Mouse (Mus musculus): ENCODE measurements around the gene Srgap2. TPM values are rescaled to one million over a fixed set of nuclear protein-coding genes. Genes with fewer than 3 reads are reported as not detected.
"Not testable (repeated sequence)": the region's sequence is repeated elsewhere in the genome, so short reads cannot be mapped to it uniquely, and the experiment has no call there.

The Srgap2 gene
- total RNA-seq (2021), result 10 to 100 TPM; 40.3 to 42.2 TPM
- long read RNA-seq, experiment 1, partial matches to known transcripts, result 2 of 7 reads
- long read RNA-seq, experiment 1, other reads (novel, unspliced or antisense), result 4 of 7 reads
- long read RNA-seq, experiment 2, partial matches to known transcripts, result 4 of 9 reads
- long read RNA-seq, experiment 2, other reads (novel, unspliced or antisense), result 4 of 9 reads

DNA sequence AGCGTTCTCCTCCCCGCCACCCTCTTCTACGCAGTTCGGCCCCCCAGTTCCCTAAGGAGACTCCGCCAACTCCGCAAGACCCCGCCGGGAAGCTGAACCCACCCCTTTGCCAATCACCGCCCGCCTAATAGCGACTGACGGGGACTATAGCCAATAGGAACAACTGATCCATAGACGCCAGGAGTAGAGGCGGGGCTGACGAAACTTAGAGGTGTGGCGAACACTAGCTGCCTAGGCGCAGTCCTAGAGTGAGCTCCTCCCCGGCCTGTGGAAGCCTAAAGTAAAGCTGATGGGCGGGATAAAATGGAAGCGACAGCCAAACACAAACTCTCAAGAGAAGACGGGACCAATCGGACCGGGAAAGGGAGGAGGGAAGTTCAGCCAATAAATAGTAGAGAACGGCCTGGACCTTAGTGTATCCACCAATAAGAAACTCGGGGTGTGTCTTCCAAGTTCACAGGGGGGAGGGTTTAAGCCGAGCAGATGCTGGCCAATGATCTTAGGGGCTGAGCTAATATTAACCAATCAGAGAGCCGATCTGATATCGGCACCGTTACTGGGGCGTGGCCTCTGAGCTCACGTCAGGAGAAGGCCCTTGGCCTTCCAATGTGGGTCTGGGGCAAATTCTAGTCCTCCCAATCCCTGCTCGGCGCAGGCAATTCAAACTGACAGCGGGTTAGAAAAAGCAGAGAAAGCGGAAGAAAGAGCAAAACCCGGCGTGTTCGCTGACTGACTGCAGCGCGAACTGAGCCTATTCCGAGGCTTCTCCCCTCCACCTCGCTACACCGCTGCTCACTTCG, at the start of gene Srgap2, which contains the start of gene Fam72a:
Gene Srgap2, minus strand, starts transcription at position 72 of the 800 bp plus-strand sequence.
Gene Fam72a, plus strand, starts transcription at position 623 of the 800 bp plus-strand sequence.
- DNase-seq (ENCODE audit: low spot score in 2 of 2), result peak; percentile 83 to 91

DNA sequence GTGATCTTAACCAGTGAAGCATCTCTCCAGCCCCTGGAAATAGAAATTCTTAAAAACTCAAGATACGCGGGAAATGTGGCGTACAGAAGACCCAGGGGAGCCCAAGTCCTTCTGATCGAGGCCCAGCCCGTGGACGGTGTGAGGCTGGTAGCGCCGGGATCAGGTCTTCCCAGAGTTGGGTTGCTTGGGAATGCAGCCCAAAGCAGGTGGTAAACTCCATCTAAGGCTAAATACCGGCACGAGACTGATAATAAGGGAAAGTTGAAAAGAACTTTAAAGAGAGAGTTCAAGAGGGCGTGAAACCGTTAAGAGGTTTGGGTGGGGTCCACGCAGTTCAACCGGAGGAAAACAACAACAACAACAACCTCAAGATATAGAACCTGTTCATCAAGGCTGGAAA, 46.6 kb upstream of the Srgap2 start:
- no peak for DNase-seq (ENCODE audit: low spot score in 2 of 2)

DNA sequence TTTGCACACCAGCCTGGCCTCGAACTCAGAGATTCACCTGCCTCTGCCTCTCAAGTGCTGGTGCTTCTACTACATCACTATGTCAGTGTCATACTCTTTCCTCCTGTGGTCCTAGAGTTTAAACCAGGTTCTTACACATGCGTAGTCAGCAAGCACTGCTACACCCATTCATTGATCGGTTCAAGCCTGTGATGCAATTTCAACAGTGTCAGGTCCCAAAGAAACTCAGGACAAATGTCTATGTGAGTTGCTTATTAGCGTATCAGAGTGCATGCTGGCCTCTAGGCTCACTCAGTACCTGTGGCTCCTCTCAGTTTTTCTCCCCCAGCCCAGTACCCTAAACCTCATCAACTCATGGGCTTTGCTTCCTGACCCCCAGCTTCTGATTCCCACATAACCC, 43.2 kb upstream of the Srgap2 start:
- DNase-seq (ENCODE audit: low spot score in 2 of 2), result no peak

GRCm38 (mm10) chr1:131569721-131570120, 42.6 kb upstream of the Srgap2 start:
- DNase-seq (ENCODE audit: low spot score in 2 of 2), result no peak

GRCm38 (mm10) chr1:131566056-131566455, 38.9 kb upstream of the Srgap2 start:
- not testable (repeated sequence) for DNase-seq (ENCODE audit: low spot score in 2 of 2)

- no peak for DNase-seq (ENCODE audit: low spot score in 2 of 2)
These were observed 34.9 kb upstream of the Srgap2 start for GRCm38 (mm10) chr1:131562081-131562480.

- no peak for DNase-seq (ENCODE audit: low spot score in 2 of 2)
These were observed 33.3 kb upstream of the Srgap2 start for GRCm38 (mm10) chr1:131560500-131560899.

DNA sequence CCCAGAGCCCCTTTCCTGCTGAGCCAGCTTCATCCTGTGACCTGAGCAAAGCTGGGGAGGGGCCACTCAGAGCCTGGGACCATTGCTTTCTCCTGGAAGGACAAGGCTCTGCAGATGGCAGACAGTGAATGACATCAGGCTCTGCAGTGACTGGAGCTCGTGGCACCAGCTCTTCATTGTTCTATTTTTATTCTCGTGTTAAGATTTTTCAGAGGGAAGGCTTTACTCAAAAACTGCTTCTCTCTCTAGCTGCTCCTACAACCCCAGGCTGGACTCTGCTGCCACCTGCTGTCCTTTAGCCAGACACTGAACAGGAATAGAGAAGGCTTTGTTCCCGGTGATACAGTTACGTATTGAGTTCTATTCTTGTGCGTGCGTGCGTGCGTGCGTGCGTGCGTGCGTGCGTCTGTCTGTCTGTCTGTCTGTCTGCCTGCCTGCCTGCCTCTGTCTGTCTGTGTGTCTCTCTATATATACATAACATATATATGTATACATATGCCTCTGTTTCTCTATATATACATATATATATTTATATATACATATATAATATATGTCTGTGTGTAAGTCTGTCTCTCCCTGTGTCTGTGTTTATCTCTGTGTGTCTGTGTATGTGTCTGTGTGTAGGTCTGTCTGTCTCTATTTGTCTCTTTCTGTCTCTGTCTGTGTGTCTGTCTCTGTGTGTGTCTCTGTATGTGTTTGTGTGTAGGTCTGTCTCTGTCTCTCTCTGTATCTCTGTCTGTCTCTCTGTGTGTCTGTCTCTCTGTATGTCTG, 28.1 kb upstream of the Srgap2 start:
- DNase-seq (ENCODE audit: low spot score in 2 of 2), result peak; percentile 33 to 61

- no peak for DNase-seq (ENCODE audit: low spot score in 2 of 2)
These were observed 26.3 kb upstream of the Srgap2 start for GRCm38 (mm10) chr1:131553428-131553827.

DNA sequence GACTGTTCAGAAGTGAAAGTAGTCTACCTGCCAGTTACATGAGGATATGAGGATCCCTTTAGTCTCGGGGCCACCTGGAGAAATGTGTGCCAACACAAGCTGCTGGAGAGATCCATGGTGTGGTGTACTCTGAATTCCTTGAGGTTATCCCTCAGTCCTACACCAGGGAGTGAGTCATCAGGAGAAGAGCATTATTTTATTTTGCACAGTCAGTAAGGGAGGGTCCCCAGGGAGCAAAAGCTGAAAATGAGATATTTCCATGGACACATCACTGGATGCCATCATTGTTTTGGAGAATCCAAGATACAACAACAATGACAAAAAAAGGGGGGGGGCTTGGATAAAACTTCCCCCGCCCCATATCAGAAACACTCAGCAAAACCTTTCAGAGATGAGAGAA, 24.8 kb upstream of the Srgap2 start:
- no peak for DNase-seq (ENCODE audit: low spot score in 2 of 2)

- DNase-seq (ENCODE audit: low spot score in 2 of 2), result no peak
These were observed 21.6 kb upstream of the Srgap2 start for GRCm38 (mm10) chr1:131548494-131549365.

- no peak for DNase-seq (ENCODE audit: low spot score in 2 of 2)
These were observed 19.9 kb upstream of the Srgap2 start for GRCm38 (mm10) chr1:131546798-131547690.

GRCm38 (mm10) chr1:131543886-131544565, 16.9 kb upstream of the Srgap2 start:
- no peak for DNase-seq (ENCODE audit: low spot score in 2 of 2)

GRCm38 (mm10) chr1:131541903-131542302, 14.8 kb upstream of the Srgap2 start:
- DNase-seq (ENCODE audit: low spot score in 2 of 2), result no peak

GRCm38 (mm10) chr1:131541431-131541830, 14.3 kb upstream of the Srgap2 start:
- no peak for DNase-seq (ENCODE audit: low spot score in 2 of 2)

- no peak for DNase-seq (ENCODE audit: low spot score in 2 of 2)
These were observed 13.6 kb upstream of the Srgap2 start for GRCm38 (mm10) chr1:131540795-131541194.

DNA sequence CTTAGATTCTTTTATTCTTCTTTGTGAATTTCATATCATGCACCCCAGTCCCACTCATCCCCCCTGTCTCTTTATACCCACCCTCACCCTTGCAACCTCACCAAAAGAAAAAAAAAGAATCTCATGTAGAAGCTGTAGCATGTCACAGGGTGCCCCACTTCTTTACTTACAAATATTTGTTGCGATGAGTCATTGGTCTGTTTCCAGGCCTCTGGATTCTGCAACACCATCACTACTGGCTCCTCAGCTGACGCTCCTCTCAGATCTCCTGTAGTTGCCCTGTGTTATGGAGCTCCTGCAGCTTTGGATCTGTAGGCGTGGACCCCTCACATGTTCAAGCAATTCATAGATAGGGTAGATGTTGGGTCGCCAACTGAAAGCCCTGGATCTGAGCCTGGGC, 12.6 kb upstream of the Srgap2 start:
- no peak for DNase-seq (ENCODE audit: low spot score in 2 of 2)

DNA sequence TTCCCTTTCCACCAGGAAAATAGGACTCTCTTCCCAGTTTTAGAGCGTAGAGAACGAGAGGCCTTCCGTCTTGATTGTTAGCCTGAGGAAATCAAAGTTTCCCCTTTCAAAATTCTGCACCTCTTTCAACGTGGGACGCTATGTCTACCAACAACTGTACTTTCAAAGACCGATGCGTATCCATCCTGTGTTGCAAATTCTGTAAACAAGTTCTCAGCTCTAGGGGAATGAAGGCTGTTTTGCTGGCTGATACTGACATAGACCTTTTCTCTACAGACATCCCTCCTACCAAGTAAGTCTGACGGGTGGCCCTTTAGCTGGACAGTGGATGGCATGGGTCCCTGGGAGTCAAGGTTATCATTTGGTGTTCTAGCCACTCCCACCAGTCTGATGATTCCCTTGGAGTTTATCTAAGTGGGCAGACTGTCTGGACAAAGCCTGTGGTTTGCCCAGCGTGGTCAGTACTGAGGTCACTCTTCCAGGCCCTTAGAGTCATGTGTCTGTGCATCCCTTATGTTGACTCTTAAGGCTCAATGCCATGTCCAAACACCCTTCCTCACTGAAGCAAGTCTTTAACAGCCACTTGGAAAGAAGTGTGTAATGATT, 1.5 kb upstream of the Srgap2 start:
- DNase-seq (ENCODE audit: low spot score in 2 of 2), result no peak

GRCm38 (mm10) chr1:131528081-131528507, 942 bp upstream of the Srgap2 start:
- peak; percentile 35 to 46 for DNase-seq (ENCODE audit: low spot score in 2 of 2)
